Mouse (Mus musculus): ENCODE data around the gene Ppp1r2.

GRCm38 (mm10) chr16:31244053-31244452, 31.0 kb downstream of the Ppp1r2 start:
- TF ChIP-seq EP300 (IDR thresholded peaks at IDR 0.05; ENCODE audit: low read depth) (no peak), CTCF (IDR thresholded peaks at IDR 0.05; ENCODE audit: low read depth) (no peak)

Measured in liver, postnatal 0 days (tissue).